Comparison of ENCODE assay signal across 18 mouse cellular contexts in the genomic region with DNA sequence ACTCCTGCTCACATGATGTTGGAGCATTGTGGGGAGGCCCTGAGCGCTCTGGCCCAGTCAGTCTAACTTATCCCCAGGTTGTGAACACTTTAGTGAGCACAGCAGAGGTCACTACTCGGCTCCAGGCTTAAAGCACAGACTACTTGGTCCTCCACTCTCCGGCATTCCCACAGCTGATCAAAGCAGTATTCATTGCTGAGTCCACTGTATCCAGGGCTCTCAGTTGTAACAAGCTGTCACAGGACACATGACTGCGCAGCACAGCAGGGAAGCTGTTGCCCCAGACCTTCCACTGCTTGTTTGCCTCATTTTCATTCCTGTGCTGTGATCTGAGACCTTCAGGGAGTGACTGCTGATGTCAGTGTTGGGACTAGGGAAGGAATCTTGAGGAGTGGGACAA. TPM values are rescaled to one million over a fixed set of nuclear protein-coding genes. Genes with fewer than 3 reads are reported as not detected.
DNase-seq lines count a peak whose midpoint lies in the region; ATAC-seq and TF ChIP-seq lines count a peak whose summit lies in the region.
"Not testable (repeated sequence)": the region's sequence is repeated elsewhere in the genome, so short reads cannot be mapped to it uniquely, and the experiment has no call there.
"Had no signal": no experiment of that assay in that cellular context is flagged by ENCODE, and none has a peak within 500 bp of the region (broad histone marks: within the 10 kb centered on the region; RNA-seq: fewer than 3 reads in every experiment).

No protein-coding gene starts in this region.

- not testable (repeated sequence) for H3K4me1 ChIP-seq in forebrain, postnatal 0 days (ENCODE audit: insufficient read depth); hindbrain, postnatal 0 days (ENCODE audit: insufficient read depth, low read length); kidney, embryonic 16.5 days (ENCODE audit: insufficient read depth, low read length); midbrain, postnatal 0 days (ENCODE audit: insufficient read depth, low read length)

- peak; percentile 51 for ATAC-seq in forebrain, postnatal 0 days
- ATAC-seq in hindbrain, postnatal 0 days: peak; percentile 59; the same call in 1 of the 2 replicates
- ATAC-seq in kidney, embryonic 16.5 days (ENCODE audit: low FRiP score, low TSS enrichment): peak; percentile 65; the same call in 1 of the 2 replicates
- ATAC-seq in midbrain, postnatal 0 days (ENCODE audit: low FRiP score): peak; percentile 54; the same call in 1 of the 2 replicates

- H3K36me3 ChIP-seq in forebrain, postnatal 0 days (ENCODE audit: insufficient read depth); hindbrain, postnatal 0 days (ENCODE audit: insufficient read depth, low read length); kidney, embryonic 16.5 days (ENCODE audit: insufficient read depth, low read length); midbrain, postnatal 0 days (ENCODE audit: insufficient read depth, low read length): not testable (repeated sequence)

- not testable (repeated sequence) for H3K9ac ChIP-seq in forebrain, postnatal 0 days; hindbrain, postnatal 0 days (replicated peaks; ENCODE audit: low read length); kidney, embryonic 16.5 days (replicated peaks; ENCODE audit: low read length); midbrain, postnatal 0 days (replicated peaks; ENCODE audit: low read length, poor library complexity, severe bottlenecking)

- not testable (repeated sequence) for TF ChIP-seq CTCF in forebrain, postnatal 0 days (IDR thresholded peaks at IDR 0.05; ENCODE audit: low read depth); hindbrain, postnatal 0 days (IDR thresholded peaks at IDR 0.05; ENCODE audit: low read depth); midbrain, postnatal 0 days (IDR thresholded peaks at IDR 0.05)

- 51% methylated on average over 4 of the region's 4 CpGs for WGBS in forebrain, postnatal 0 days
- WGBS in hindbrain, postnatal 0 days: 57% methylated on average over 3 of the region's 4 CpGs
- 71% methylated on average over 3 of the region's 4 CpGs for WGBS in kidney, embryonic 16.5 days
- 19% methylated on average over 2 of the region's 4 CpGs for WGBS in midbrain, postnatal 0 days

- not testable (repeated sequence) for H3K27ac ChIP-seq in forebrain, postnatal 0 days (ENCODE audit: low read depth, low read length); hindbrain, postnatal 0 days; kidney, embryonic 16.5 days (ENCODE audit: low read length); midbrain, postnatal 0 days (ENCODE audit: low read depth, low read length)

- not testable (repeated sequence) for H3K4me3 ChIP-seq in forebrain, postnatal 0 days (ENCODE audit: low read depth, low read length); hindbrain, postnatal 0 days (ENCODE audit: low read length); kidney, embryonic 16.5 days (ENCODE audit: low read length); midbrain, postnatal 0 days (ENCODE audit: low read depth, low read length)

- H3K4me2 ChIP-seq in forebrain, postnatal 0 days (ENCODE audit: low read depth); hindbrain, postnatal 0 days (ENCODE audit: low read depth, low read length); kidney, embryonic 16.5 days (replicated peaks; ENCODE audit: low read depth, low read length); midbrain, postnatal 0 days (ENCODE audit: low read depth, low read length, poor library complexity, severe bottlenecking): not testable (repeated sequence)

- DNase-seq in forebrain, postnatal 0 days; hindbrain, postnatal 0 days (ENCODE audit: low spot score); midbrain, postnatal 0 days (ENCODE audit: low spot score): not testable (repeated sequence)
- DNase-seq in kidney, adult 9 months: peak; percentile 8

- H3K27me3 ChIP-seq in forebrain, postnatal 0 days (ENCODE audit: insufficient read depth, low read length); hindbrain, postnatal 0 days (ENCODE audit: insufficient read depth, low read length); kidney, embryonic 16.5 days (ENCODE audit: insufficient read depth, low read length); midbrain, postnatal 0 days (ENCODE audit: insufficient read depth, low read length): not testable (repeated sequence)

- not testable (repeated sequence) for H3K9me3 ChIP-seq in forebrain, postnatal 0 days (ENCODE audit: low read length); hindbrain, postnatal 0 days (ENCODE audit: low read length); kidney, embryonic 16.5 days (ENCODE audit: low read length); midbrain, postnatal 0 days (ENCODE audit: low read length)

RNA-seq across cellular contexts. Expression of a gene that starts 24.4 kb away (rescaled TPM):
- total RNA-seq in forebrain, postnatal 0 days (2014; rRNA removed): 81.2 and 86.1 TPM in 2 replicates
- 167 and 183 TPM in 2 replicates for polyA plus RNA-seq in forebrain, postnatal 0 days (2015; fragmentation: Nextera tagmentation; extraction: Ambion mirVana)
- 32.0 and 58.2 TPM in 2 replicates for total RNA-seq in hindbrain, postnatal 0 days (2014; rRNA removed)
- 210 and 219 TPM in 2 replicates for polyA plus RNA-seq in hindbrain, postnatal 0 days (2015; fragmentation: Nextera tagmentation; extraction: Ambion mirVana)
- 72.6 and 78.3 TPM in 2 replicates for polyA plus RNA-seq in kidney, embryonic 16.5 days (2015; fragmentation: Nextera tagmentation; extraction: Ambion mirVana)
- total RNA-seq in midbrain, postnatal 0 days (2014; rRNA removed): 83.2 and 132 TPM in 2 replicates
- 251 and 255 TPM in 2 replicates for polyA plus RNA-seq in midbrain, postnatal 0 days (2015; fragmentation: Nextera tagmentation; extraction: Ambion mirVana)
- total RNA-seq: MEL had no signal

RNA-seq across cellular contexts. Expression of a gene that starts 25.4 kb away (rescaled TPM):
- total RNA-seq in forebrain, postnatal 0 days (2014; rRNA removed): 0.62 and 0.71 TPM in 2 replicates
- polyA plus RNA-seq in forebrain, postnatal 0 days (2015; fragmentation: Nextera tagmentation; extraction: Ambion mirVana): 0.38 and 0.41 TPM in 2 replicates
- total RNA-seq in hindbrain, postnatal 0 days (2014; rRNA removed): not detected in 2 replicates
- polyA plus RNA-seq in hindbrain, postnatal 0 days (2015; fragmentation: Nextera tagmentation; extraction: Ambion mirVana): 0.64 TPM in 1 of 2 replicates, not detected in the other
- polyA plus RNA-seq in kidney, embryonic 16.5 days (2015; fragmentation: Nextera tagmentation; extraction: Ambion mirVana): not detected in 2 replicates
- not detected in 2 replicates for total RNA-seq in midbrain, postnatal 0 days (2014; rRNA removed)
- polyA plus RNA-seq in midbrain, postnatal 0 days (2015; fragmentation: Nextera tagmentation; extraction: Ambion mirVana): not detected in 2 replicates
- total RNA-seq: adrenal gland, postnatal 14 days; adrenal gland, postnatal 36 days; ES-E14; MEL had no signal
- polyA plus RNA-seq: activated CD4-positive, CD25-positive, alpha-beta regulatory T cell, adult 4 months; C2C12; cerebellum, adult 2 months; embryonic facial prominence, embryonic 10.5 days; embryonic facial prominence, embryonic 12.5 days; embryonic facial prominence, embryonic 14.5 days; forebrain, embryonic 11.5 days; forebrain, embryonic 13.5 days; forebrain, embryonic 15.5 days had no signal
